Mouse (Mus musculus) thymus, adult 18-20 months (tissue): Measurements from ENCODE around the gene P4ha1.
"Not testable (repeated sequence)": the region's sequence is repeated elsewhere in the genome, so short reads cannot be mapped to it uniquely, and the experiment has no call there.

Source experiments
- DNase-seq, 2 experiments: peaks; one replicate each; pipeline ENCODE4 v3.0.0; 2022; ENCODE audit warnings: mixed read lengths in 2 of 2

The P4ha1 gene

DNA sequence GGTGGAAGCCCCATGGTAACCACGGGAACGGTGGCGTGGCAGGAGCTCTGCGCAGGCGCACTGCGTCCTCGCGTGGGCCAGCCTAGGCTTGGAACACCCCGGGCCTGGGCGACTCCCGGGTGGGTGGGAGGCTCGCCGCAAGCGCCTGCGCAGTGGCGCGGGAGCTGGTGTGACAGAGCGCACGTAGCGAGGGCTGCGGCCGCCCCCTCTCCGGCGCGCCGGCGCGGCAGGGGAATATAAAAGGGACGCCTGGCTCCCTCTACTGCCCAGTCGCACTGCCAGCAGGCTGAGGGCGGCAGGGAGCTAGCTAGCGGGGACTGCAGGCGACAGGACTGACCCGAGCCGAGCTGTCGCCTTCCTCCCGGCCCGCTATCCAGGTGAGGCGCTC lies at the start of gene P4ha1:
Gene P4ha1 (plus strand): TSS at position 197 of the 388 bp plus-strand sequence.
- DNase-seq = peak; percentile 98 to 99

DNA sequence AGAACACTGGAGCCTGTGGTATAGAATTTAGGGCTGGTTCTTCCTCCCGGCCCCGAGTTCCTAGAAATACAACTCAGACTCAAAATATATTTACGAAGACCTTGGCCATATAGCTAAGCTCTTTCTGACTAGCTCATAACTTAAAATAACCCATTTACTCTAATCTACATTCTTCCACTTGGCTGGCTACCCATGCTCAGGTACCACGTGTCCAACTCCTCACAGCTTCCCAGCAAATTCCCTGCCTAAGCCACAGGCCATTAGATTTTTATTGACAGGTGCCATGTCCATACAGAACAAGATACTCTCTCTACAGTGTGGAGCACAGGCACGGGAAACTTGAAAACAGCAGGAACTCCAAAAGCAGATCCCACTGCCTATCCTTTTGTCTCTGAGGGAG lies 47.4 kb upstream of the P4ha1 start:
- no peak for DNase-seq

DNA sequence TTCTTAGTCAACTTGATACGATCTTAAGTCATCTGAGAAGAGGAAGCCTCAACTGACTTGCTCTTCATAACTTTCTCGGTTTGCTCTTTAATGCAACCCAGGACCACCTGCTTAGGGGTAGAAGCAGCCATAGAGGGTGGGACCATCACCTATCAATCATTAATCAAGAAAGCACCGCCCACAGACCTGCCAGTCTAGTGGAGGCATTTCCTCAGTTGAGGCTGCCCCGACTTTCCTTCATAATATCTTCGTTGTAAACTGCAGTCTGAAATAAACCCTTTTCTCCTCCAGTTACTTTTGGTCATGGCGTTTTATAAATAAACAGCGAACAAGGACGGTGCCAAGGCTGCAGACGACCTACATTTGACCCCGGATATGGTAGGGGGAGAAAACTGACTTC lies 46.0 kb upstream of the P4ha1 start:
- DNase-seq = no peak

DNA sequence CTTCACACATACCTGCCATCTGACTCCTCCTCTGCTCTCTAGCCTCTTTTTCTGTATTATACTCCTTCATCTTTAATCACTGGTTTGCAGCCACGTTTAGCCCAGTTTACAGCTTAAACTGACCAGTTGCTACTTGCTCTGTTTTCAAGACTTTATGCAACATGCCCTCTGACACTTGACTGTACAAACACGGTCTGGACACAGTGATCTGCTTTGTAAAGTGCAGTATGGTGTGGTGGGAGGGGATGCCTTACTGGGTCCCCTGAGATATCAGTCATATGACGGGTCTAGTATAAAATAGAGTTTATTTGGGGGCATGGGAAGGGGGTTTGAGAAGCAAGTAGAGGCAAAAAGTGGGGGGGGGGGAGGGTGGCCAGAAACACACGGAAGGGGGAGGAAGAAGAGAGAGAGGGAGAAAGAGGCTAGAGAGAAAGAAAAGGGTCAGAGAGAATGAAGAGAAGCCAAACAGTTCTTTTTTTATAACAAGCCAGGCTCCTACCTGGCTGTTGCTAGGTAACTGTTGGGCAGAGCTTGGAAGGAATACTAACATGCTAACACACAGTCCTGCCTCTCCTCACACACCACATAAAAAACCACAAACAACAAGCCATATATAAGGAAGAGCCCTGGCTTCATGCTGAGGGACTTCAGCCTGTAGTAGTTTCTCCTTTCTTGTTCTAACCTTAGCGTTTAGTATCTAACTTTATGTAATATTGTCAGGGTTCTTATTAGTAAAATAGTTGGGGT lies 45.2 kb upstream of the P4ha1 start:
- no peak for DNase-seq

DNA sequence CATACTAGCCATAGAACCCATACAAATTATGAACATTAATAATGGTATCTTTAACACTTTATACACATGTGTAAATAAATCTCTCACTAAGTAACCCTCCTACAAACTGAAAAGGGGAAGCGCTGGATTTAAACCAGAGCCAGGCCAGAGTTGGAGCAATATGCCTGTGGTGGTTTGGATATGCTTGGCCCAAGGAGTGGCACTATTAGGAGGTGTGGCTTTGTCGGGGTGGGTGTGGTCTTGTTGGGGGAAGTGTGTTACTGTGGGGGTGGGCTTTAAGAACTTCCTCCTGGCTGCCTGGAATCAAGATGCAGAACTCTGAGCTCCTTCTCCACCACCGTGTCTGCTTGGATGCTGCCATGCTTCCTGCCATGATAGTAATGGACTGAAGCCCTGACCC lies 39.9 kb upstream of the P4ha1 start:
- DNase-seq = no peak

DNA sequence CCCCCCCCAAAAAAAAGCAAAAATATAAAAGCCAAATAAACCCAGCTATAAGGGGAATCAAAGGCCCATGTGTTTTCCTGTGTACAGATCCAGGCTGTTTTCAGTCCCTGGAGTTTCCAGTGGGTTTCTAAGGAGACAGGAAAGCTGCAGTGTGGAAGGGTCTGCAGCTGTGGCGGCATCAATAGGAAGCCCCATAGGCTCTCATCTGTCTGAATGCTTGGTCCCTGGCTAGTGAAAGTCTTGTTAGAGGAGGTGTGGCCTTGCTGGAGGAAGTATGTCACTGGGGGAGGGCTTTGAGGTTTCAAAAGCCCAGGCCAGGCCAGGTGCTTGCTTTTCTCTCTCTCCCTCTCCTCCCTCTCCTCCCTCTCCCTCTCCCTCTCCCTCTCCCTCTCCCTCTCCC lies 39.3 kb upstream of the P4ha1 start:
- no peak for DNase-seq

DNA sequence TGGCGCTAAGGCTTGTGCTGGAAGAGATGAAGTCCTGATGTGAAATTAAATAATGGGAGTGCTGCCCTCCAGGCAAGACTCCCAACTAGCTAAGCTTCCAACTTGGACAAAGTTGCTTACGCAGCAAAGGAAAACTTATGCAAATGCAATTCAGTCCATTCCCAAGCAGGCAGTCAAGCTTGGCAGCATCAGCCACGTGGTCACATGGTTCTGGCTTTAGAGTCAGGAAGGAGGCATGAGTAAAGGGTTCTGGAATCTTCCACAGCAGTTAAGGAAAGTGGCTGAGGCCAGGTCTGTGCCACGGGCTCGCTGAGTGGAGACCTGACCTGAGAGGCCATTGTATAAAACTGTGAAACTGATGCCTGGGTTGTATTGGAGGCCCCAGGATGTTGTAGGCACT lies 37.6 kb upstream of the P4ha1 start:
- DNase-seq = no peak

DNA sequence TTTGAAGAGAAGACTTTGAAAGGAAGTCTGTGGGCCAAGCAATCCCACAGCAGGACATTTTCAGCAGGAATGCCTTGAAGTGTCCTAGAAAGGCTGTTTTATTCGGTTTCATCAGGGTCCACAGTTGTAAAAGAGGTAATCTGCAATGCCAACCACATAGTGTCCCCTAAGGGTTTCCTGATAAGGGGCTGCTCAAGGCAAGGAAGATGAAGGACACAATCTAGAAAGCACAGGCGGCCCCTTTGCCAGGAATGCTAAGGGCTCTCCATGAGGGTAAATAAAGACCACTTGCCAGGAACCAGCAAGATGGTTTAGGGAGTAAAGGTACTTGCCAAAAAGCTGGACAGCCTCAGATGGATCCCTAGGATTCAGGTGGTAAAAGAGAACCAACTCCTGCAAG lies 35.8 kb upstream of the P4ha1 start:
- DNase-seq = no peak

DNA sequence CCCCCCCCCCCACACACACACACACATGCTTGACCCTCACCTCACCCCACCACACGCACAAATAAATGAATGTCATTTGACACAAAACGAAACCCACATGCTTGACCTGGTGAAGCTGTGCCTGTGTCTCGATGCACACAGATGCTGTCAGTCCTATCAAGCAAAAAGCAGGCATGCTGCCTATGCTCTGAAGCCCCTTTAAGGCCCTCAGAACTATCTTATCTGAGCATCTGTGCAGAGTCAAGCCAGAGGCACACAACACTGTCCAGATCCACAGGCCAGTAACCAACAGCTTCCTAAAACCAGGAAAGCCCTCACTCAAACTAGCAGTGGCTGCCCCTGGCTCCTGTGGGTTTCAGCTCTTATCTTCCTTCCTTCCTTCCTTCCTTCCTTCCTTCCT lies 35.4 kb upstream of the P4ha1 start:
- no peak for DNase-seq

DNA sequence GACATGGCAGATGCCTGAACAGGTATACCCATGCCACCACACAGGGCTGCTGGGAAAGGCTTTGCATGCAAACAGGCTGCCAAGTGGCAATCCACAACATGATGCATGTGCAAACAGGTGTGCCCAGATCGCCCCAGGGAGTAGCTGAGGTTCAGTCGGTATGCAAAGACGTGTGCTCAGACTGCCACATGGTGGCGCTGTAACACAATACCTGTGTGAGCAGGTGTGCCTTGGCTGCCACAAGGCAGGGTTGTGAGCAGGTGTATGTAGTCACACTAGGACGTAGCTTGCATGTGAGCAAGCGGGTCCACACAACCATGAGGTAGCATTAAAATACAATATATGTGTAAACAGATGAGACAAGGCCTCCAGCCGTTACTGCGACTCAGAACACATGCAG lies 34.0 kb upstream of the P4ha1 start:
- no peak for DNase-seq

DNA sequence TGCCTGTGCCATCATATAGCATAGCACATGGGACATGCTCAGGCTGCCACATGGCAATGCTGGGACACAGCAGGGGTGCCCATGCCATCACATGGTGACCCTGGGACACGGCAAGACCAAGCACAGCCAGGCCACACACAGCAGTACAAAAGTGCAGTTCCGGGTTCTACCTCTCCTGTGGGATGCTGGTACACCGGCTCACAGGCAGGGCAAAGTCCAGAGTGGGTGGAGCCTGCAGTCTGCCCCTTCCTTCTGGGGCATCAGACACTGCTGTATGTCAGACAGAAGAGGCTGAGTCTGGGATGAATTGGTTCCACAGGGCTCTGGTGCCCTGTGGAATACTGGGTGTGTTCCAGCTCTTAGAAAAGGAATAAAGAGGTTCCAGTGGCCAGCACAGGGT lies 31.6 kb upstream of the P4ha1 start:
- no peak for DNase-seq

DNA sequence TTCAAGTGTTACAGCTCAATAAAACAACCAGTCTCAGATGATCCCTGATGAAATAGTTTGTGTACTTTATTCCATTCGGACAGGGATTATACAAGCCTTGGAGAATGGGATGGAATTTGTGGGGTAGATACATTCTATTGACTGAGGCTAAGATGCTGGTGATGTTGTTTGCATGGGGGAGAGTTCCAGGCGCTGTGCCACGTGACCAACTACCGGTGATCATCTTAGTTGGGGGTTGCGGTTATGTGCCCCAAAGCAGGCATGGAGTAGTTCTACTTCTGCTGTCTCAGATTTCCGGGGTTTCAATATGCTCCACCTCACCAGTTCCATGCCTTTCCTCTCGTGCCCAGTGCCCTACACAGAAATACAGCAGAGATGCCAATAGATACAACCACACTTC lies 31.0 kb upstream of the P4ha1 start:
- DNase-seq = no peak

DNA sequence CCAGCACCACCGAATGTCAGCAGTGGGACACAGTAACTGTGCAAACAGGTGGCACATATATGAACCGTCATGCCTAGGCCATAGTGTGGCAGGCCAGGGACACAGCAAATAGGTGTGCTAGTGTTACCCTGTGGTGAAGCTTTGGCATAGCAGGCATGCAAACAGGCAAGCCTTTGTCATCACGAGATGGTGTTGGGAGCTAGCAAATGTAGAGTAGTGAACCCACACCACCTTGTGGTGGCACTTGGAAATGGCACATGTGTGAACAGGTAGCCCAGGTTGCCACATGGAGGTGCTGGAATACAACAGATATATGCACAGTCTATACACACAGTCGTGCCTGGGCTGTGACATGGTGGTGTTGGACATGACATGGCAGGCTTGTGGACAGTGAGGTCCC lies 30.5 kb upstream of the P4ha1 start:
- peak; percentile 46 to 49 for DNase-seq

DNA sequence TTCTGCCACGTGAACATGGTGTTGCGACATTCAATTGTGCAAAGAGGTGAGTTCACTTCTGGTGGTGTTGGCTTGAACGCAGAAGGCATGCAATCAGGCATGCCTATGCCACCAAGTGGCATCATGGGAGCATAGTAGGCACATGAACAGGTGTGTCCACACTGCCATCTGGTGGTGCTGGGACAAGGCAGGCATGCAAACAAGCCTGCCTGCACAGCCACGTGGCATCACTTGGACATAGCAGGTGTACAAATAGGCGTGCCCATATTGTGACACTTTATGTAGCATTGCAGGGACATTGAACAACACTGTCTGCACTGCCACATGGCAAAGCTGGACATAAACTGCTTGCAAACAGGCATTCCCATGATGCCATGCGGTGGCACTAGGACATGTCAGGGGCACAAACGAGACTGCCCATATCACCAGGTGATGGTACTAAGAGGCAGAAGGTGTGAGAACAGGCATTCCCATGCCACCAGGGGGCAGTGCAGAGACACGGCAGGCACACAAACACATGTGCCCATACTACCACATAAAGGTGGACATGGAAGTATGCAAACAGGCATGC lies 27.8 kb upstream of the P4ha1 start:
- peak; percentile 47 to 54 for DNase-seq

DNA sequence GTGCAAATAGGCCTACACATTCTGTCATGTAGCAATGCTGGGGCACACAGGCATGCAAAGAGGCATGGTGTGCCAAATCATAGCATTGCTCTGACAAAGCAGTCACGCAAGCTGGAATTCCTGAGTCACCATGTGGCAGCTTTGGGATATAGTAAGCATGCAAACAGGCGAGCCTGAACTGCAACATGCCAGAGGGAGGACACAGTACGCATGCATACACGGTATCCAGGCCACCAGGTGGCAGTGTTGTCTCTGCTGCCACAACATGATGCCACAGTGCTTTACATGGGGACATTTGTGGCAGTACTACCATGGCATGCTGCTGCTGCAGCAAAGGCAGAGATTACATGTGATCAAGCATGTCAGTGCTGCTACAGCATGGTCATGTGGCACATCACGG lies 26.8 kb upstream of the P4ha1 start:
- peak; percentile 39 to 45 for DNase-seq

DNA sequence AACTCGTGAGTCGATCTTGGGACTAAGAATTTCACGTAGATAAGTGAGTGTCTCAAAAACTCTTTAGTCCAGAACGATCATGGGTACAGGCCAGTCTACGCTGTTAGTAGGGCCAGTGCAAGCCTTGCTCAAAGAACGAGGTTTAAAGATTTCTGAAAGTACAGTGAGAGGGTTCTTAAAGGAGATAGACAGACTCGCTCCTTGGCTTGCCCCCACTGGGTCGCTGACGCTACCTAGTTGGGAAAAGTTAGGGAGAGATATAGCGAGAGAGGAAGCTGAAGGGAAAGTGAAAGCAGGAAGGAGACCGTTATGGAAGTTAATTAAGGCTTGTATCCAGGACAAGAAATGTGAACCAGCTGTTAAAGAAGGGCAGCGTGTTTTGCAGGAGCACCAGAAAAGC lies 20.4 kb upstream of the P4ha1 start:
- DNase-seq = not testable (repeated sequence)

DNA sequence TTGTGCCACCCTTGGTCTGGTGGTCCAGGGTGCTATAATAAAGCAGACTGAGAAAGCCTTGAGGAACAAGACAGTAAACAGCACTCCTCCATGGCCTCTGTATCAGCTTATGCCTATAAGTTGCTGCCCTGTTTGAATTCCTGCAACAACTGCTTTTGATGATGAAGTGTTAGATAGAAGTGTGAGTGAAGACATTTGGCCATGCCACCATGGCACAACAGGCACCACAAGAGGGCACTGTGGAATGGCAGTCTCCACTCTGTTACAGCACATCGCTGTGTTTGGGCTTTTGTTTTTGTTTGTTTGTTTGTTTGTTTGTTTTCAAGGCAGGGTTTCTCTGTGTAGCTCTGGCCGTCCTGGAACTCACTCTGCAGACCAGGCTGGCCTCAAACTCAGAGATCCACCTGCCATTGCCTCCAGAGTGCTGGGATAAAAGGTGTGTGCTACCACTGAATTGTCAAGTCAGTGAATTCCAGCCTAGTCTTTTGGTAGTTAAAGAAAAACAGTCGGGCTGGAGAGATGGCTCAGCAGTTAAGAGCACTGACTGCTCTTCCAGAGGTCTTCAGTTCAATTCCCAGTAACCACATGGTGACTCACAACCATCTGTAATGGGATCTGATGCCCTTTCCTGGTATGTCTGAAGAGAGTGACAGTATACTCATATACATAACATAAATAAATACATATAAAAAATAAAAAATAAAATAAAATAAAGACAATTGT lies 13.9 kb upstream of the P4ha1 start:
- no peak for DNase-seq

DNA sequence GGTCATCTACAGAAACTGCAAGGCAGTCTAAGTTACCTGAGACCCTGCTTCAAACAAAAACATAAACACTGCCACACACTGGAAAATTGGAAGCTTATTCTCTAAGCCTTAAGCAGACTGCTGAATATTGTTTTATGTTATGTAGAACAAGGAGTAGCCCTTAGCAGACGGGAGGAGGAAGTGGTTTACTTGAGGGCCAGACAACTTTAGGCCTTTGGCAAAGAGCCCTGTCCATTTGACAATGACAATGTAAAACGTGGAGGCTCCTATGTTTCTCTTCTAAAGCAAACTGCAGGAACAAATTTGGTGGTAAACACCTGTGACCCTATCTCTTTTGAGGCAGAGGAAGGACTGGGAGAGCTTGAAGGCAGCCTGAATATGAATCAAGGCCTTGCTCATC lies 13.0 kb upstream of the P4ha1 start:
- no peak for DNase-seq

DNA sequence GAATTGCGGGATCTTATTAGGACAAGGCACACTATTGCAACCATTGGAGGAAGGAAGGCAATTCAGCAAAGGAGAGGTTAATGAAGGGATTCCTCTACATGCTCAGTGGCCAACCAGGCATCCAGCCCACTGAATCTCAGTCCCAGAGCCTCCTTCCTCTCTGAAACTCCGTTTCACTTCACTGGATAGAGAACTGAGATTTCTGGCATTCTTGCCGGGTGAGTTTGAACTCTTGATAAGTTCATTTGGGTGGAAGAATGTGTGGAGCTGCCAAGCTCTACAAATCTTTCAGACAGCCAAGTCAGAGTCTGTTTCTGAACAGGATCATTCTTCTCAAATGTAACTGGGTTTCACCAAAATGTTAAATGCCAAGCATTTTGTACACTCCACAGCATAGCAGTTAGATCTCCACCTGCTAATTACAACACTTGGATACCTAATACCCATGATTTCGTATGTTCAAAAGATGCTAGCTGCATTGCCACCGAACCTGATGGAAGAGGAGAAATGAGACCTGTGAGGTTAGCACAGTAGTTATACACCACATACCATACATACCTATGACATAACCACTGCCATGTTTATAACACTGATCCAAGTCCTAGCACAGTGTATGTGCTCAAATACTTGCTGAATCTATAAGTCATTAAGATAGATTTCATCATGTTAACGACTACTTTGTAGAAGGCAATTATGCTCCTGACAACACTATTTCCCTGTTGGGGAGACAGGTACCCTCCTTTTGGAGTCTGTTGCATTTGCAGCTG lies 12.2 kb upstream of the P4ha1 start:
- DNase-seq = no peak

DNA sequence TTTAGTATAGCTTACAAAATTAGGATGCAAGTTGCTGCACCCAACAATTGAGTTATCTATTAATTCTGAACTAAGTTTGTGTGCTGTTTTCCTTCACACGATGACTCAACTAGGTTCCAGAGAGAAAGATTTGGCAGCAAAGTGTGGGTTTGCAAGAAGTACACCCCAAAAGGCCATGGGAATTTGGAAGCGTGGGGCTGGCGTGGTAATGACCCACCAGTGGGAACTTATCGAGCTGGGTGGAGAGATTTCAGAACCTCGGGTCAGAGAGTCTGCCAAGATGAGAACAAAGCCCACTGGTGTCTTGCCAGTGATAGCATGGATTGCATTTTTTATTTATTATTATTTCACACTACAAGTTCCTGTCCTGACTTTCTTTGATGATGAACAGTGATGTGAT lies 11.2 kb upstream of the P4ha1 start:
- no peak for DNase-seq

DNA sequence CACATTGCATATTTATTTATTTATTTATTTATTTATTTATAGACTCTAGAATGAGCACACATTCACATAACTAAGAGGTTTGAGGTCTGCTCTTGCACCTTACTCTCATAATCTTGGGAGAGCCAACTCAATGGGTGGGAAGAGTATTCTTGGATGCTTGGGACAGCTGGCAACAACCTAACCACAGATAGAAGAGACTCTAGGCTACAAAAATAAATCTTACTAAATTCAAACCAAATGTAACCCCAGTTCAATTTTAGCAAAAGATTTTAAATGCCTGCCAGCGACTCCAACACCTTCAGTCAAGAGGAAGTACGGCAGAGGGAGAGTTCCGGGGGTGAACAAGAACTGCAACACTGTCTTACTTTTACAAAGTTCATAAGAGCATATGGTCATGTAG lies 2.0 kb upstream of the P4ha1 start:
- DNase-seq = no peak

DNA sequence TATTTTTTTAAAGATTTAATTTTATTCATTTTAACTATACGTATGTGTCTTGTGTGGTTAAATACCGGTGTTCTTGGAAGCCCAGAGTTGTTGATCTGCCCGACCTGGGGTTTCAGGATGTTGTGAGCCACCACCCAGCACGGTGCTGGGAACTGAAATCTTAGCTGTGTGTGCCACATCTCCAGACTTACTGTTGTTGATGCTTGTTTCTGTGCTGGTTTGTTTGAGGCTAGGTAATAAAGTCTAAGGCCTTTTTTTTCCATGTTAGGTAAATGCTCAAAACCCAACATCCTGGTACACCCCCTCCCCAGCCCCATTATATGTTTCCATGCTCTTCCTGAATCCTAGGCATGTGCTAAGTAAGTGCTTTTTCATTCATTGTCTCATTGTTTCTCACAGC lies 825 bp upstream of the P4ha1 start:
- DNase-seq = no peak

DNA sequence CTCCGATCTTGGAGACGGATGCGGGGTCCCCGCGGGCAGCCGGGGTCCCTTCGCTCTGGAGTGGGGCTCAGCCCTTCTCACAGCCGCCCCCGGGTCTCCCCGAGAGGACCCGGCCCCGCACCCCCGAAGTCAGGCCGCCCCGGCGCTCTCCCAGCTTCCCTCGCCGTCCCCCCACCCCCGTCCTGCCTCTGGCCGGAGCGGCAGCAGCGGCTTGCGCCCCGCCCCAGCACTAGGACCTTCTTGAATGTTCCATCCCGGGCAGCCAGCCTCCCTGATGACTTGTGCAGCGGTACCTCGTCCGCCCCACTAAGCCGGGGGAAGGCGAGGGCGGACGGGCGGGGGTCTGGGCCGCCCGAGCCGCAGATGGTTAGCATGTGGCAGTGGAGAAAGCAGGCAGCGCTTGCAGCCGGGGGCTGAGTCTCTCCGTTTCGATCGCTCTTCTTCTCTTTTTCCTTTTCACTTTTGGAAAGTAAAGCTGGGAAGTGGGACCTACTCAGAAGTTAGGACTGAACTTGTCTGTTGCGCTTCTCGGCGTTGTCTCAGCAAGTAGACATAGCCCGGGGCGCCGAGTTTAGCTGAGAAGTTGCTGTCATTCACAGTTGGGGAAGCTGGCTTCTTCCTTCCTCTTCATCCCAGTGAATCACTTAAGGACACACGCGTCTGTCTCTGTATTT lies 529 bp downstream of the P4ha1 start:
- peak in 1 of 2 experiments; percentile 24 for DNase-seq
